Mouse (Mus musculus) stomach, embryonic 14.5 days (tissue): ENCODE data around the gene Gpr180. TPM values are rescaled to one million over a fixed set of nuclear protein-coding genes. Genes with fewer than 3 reads are reported as not detected.
A peak's percentile ranks its signal among the peaks of the same experiment; 100 is the strongest.
"Not testable (repeated sequence)": the region's sequence is repeated elsewhere in the genome, so short reads cannot be mapped to it uniquely, and the experiment has no call there.

ENCODE experiments used
- ATAC-seq: fragments of 200-750 bp; cut with Nextera tagmentation; 2 replicates; pipeline ENCODE4 v1.8.0; 2017; ENCODE audit warnings: low read depth, moderate TSS enrichment; ENCODE audit not compliant: insufficient number of reproducible peaks, insufficient read depth, low FRiP score
- H3K27ac ChIP-seq: fragments of 300-500 bp; sonication (generic); 2 replicates; pipeline ENCODE4 v1.5.1; 2014; ENCODE audit warnings: mild to moderate bottlenecking, low read length, moderate library complexity, mixed read lengths
- H3K27me3 ChIP-seq: fragments of 300-500 bp; sonication (generic); 2 replicates; pipeline ENCODE4 v1.6.1; 2014; ENCODE audit warnings: low read length, control low read depth, mixed read lengths; ENCODE audit not compliant: control insufficient read depth, insufficient read depth
- H3K36me3 ChIP-seq: fragments of 300-500 bp; sonication (generic); 2 replicates; pipeline ENCODE4 v1.6.1; 2014; ENCODE audit warnings: mild to moderate bottlenecking, control low read depth, low read length, moderate library complexity, mixed read lengths; ENCODE audit not compliant: control insufficient read depth, insufficient read depth
- H3K4me1 ChIP-seq: fragments of 300-500 bp; sonication (generic); 2 replicates; pipeline ENCODE4 v1.6.1; 2014; ENCODE audit warnings: low read length, control low read depth, mixed read lengths; ENCODE audit not compliant: control insufficient read depth, insufficient read depth
- H3K4me2 ChIP-seq: fragments of 300-500 bp; sonication (generic); replicated peaks from 2 replicates; pipeline ENCODE4 v1.6.1; 2014; ENCODE audit warnings: low read depth, low read length, control low read depth
- H3K4me3 ChIP-seq: fragments of 300-500 bp; sonication (generic); 2 replicates; pipeline ENCODE4 v1.5.1; 2014; ENCODE audit warnings: low read depth, low read length, control low read depth
- H3K9ac ChIP-seq: fragments of 300-500 bp; sonication (generic); replicated peaks from 2 replicates; pipeline ENCODE4 v1.6.1; 2014; ENCODE audit warnings: low read depth, mild to moderate bottlenecking, control low read depth, low read length, moderate library complexity, mixed read lengths
- H3K9me3 ChIP-seq: fragments of 300-500 bp; sonication (generic); 2 replicates; pipeline ENCODE4 v1.6.1; 2016; ENCODE audit warnings: low read depth, low read length, control low read depth; ENCODE audit not compliant: control insufficient read depth
- WGBS: fragments of 180-500 bp; shearing (Covaris S2); extraction: QIAGEN DNeasy Blood & Tissue Kit; methylation state at CpG from one replicate; pipeline ENCODE4 v1.1.7; 2014; 5-methylcytosine and 5-hydroxymethylcytosine counted together
- polyA plus RNA-seq: library from polyadenylated mRNA; unstranded; fragments of >200 nt; fragmentation: Nextera tagmentation; extraction: Ambion mirVana; gene quantifications from 2 replicates; pipeline ENCODE4 v1.2.1, GENCODE M21; 2014

Gpr180 gene
- polyA plus RNA-seq, result 60.2 and 65.6 TPM in 2 replicates

DNA sequence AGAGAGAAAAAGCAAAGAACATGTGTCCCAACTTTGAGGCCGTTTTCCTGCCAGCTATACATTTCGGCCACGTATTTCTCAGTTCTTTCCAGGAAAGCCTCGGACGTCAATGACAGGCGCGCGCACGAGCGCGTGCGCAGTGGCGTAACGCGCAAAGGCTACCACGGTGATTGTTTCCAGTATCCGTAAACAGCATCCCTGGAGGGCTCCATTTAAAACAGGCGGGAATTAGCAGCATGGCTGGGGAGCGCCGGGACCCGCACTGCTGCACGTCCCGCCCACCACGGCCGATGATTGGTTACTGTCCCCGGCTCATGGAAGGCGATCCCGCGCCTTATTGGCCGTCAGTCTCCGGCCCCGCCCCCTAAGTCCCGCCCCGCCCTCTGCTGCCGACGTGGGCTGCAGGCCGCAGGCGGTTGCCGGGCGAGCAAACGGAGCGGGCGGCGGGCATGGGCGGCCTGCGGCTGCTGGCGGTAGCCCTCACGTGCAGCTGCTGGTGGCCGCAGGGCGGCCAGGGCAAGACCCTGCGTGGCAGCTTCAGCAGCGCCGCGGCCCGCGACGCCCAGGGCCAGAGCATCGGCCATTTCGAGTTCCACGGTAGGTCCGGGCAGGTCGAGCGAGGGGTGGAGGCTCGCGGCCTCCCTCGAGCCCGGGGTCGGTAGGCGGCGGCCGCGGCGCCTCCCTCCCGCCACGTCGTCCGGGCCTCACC lies at the start of gene Gpr180:
Gene Gpr180 (plus strand): TSS at position 415 of the 709 bp plus-strand sequence.
- peak; percentile 95 for ATAC-seq
- Histone ChIP-seq H3K27me3 (no peaks in the 10 kb centered on the region), H3K27ac (peak within 1 kb of the TSS; percentile 58), H3K4me1 (peaks cover 16% of the 10 kb centered on the region; the same call in 1 of the 2 replicates), H3K9ac (peak within 1 kb of the TSS; percentile 83), H3K4me3 (peak within 1 kb of the TSS; percentile 89), H3K9me3 (no peaks in the 10 kb centered on the region), H3K4me2 (peak within 1 kb of the TSS; percentile 77), H3K36me3 (peaks cover 19% of the 10 kb centered on the region; the same call in 1 of the 2 replicates)
- under 1% methylated on average over 77 of the region's 77 CpGs for WGBS

DNA sequence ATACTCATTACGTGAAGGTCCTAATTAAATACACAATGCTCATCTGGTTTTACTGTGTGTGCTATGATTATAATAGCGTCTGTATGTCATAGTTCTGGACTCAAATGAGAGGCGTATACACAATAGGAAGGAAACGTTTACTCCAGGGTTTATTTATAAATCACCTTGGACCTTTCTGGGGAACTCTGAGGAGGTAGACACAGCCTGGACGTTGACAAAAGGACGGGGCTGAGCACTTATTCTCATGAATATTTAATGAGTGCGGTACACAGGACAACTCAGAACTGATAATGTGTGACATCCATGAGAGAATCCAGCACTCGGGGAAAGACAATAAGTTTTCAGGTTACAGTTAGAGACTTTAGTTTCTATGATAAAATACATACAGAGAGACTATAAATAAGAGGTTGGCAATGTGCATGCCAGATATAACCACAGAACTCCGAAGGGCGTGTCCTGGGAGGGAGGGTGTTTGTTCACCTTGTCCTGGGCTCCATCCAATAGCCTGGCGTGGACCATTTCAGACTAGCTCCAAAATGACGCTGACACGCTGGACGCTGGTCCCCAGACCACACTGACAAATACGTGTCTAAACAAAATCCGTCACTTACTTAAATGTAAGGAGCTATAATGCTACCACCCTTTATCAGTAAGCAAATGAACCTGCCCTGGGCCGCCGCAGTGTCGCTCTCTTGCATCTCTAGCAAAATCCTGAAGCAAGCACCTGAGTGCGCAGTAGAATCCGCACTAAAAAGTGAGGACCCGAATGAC lies 48.3 kb upstream of the Gpr180 start:
- H3K4me3 ChIP-seq, result peak overlapping the region; percentile 73
- 11% methylated on average over 22 of the region's 22 CpGs for WGBS
- H3K27me3 ChIP-seq, result no peaks in the 10 kb centered on the region
- no peaks in the 10 kb centered on the region for H3K36me3 ChIP-seq
- H3K4me2 ChIP-seq, result peak overlapping the region; percentile 53
- H3K27ac ChIP-seq, result peak overlapping the region; percentile 83; the same call in 1 of the 2 replicates
- ATAC-seq, result peak; percentile 54
- peak overlapping the region; percentile 15 for H3K9ac ChIP-seq
- H3K4me1 ChIP-seq, result no peaks in the 10 kb centered on the region
- no peaks in the 10 kb centered on the region for H3K9me3 ChIP-seq

DNA sequence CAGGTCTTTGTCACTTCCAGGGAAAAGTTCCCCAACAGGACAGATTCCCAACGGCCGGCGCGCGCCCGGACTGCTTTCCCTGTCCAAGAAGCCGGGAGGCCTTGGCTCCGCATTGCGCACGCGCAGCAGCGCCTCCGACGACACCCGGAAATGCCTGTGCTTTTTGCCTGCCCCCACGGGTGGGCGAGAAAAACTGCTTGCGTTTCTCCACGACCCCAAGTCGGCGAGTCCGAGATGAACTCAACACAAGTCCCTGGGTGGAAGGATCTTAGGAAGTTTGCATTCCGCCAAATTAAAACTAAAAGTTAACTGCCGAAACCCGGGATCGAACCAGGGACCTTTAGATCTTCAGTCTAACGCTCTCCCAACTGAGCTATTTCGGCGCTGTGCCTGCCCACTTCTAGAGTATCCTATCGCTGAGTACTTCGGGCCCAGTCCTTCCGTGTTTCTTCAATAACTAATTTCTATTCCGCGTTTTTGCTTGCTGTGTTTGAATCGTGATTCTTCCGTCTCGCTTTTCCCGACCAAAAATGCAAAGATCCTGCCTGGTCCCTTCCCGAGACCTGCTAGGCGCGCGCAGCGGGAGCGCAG lies 47.6 kb upstream of the Gpr180 start:
- Histone ChIP-seq H3K9ac (peak overlapping the region; percentile 15), H3K27me3 (no peaks in the 10 kb centered on the region), H3K36me3 (no peaks in the 10 kb centered on the region), H3K9me3 (no peaks in the 10 kb centered on the region), H3K27ac (peak overlapping the region; percentile 83), H3K4me2 (peak overlapping the region; percentile 53), H3K4me1 (no peaks in the 10 kb centered on the region), H3K4me3 (peak overlapping the region; percentile 73)
- WGBS, result under 1% methylated on average over 44 of the region's 44 CpGs
- ATAC-seq, result peak; percentile 80

DNA sequence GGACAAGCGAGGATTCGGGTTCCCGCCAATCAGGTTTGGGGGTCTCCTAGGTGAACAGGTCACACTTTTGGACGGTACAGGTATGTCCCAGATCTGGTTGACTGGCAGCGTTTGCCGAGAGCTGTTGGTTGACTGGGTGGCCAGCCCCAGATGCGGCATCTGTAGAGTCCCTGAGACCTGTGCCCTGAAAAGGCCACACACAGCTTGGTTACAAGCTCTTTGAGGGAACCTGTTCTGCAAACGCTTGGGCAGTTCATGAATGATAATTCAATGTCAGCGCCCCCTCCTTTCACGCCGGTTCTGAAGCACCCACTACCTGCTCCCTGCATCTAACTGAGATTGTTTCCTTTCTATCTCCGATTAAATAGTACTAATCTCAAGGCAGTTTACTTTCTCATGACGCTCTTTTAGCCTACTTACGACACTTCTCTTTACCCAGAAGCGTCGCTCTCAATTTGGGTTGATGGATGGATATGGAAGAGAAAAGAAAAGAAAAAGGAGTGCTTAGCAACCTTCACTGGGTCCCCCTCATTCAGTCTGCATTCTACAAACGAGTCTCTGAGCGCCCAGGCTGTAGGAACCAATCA lies 47.1 kb upstream of the Gpr180 start:
- H3K4me3 ChIP-seq, result peak overlapping the region; percentile 73
- peak overlapping the region; percentile 53 for H3K4me2 ChIP-seq
- H3K9ac ChIP-seq, result peak overlapping the region; percentile 15
- H3K9me3 ChIP-seq, result no peaks in the 10 kb centered on the region
- under 1% methylated on average over 18 of the region's 18 CpGs for WGBS
- peak overlapping the region; percentile 83; the same call in 1 of the 2 replicates for H3K27ac ChIP-seq
- ATAC-seq, result peak; percentile 39
- H3K27me3 ChIP-seq, result no peaks in the 10 kb centered on the region
- no peaks in the 10 kb centered on the region for H3K36me3 ChIP-seq
- no peaks in the 10 kb centered on the region for H3K4me1 ChIP-seq

DNA sequence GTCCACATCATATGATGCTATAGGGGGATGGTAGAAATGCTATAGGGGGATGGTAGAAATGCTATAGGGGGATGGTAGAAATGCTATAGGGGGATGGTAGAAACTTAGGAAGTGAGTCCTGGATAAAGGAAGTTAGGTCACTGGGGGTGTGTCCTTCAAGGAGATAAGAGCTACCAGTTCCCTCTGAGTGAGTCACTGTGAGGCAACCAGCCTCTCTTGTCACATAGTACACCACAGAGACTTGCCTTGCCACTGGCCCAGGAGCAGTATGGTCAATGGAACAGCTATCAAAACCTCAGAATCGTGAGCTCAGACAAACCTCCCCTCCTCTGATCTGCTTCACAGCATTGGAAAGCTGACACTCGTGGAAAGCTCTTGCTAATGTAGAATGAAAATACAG lies 38.7 kb upstream of the Gpr180 start:
- Histone ChIP-seq H3K4me3 (no peak overlapping the region), H3K36me3 (no peaks in the 10 kb centered on the region), H3K9ac (no peak overlapping the region), H3K27ac (no peak overlapping the region), H3K4me1 (no peaks in the 10 kb centered on the region), H3K4me2 (no peak overlapping the region), H3K27me3 (no peaks in the 10 kb centered on the region), H3K9me3 (no peaks in the 10 kb centered on the region)
- no peak for ATAC-seq
- 64% methylated on average over 2 of the region's 2 CpGs for WGBS

DNA sequence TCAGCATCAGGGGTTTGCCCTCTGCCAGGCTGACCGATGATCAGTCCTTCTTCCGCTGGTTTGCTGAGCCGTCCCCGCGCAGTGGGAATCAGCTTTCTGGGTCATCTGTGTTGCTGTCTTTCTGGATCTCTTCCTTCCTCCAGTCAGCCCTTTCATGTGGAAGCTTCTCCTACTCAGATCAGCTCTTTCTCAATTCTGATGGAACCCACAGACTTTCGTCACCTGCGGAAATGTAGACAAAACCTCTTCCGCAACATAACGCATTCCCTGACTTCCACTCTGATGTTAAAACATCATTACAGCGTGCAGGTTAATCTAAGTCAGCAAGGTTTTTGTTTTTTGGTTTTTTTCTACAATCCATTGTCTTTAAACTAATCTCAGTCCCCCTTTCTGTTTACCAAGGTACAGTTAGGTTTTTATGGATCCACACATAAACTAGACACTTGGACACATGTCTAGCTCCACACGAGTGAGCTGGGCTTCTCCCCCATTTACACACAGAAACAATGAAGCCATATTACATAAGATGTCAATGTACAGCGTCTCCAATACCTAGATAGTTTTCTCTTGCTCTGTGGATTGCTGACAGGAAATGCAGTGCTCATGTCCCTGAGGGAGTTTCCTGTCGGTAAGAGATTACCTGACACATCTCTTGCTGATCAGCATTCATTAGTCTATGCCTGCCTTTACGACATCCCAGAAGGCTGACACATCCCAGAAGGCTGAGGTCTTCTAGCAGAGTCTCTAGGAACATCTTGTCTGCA lies 35.5 kb upstream of the Gpr180 start:
- ATAC-seq, result no peak
- no peak overlapping the region for H3K9ac ChIP-seq
- H3K27me3 ChIP-seq, result no peaks in the 10 kb centered on the region
- H3K36me3 ChIP-seq, result no peaks in the 10 kb centered on the region
- 82% methylated on average over 14 of the region's 14 CpGs for WGBS
- H3K9me3 ChIP-seq, result no peaks in the 10 kb centered on the region; the same call in 1 of the 2 replicates
- no peak overlapping the region for H3K4me3 ChIP-seq
- H3K4me2 ChIP-seq, result no peak overlapping the region
- no peaks in the 10 kb centered on the region for H3K4me1 ChIP-seq
- H3K27ac ChIP-seq, result no peak overlapping the region

DNA sequence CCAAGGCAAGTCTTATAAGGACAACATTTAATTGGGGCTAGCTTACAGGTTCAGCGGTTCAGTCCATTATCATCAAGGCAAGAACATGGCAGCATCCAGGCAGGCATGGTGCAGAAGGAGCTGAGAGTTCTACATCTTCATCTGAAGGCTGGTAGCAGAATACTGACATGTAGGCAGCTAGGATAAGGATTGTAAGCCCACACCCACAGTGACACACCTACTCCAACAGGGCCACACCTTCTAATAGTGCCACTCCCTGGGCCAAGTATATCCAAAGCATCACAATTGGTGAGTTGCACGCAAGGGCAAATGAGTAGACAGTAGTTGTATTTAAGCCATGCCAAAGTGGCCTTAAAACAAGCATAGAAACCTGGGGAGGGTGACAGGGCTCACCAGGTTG lies 29.5 kb upstream of the Gpr180 start:
- H3K27me3 ChIP-seq, ATAC-seq, H3K4me2 ChIP-seq, H3K4me1 ChIP-seq, H3K4me3 ChIP-seq, H3K9me3 ChIP-seq, H3K27ac ChIP-seq, H3K9ac ChIP-seq: not testable (repeated sequence)
- whole genome bisulfite sequencing, result 98% methylated on average over 2 of the region's 2 CpGs
- peaks cover 10% of the 10 kb centered on the region for H3K36me3 ChIP-seq
